Mouse (Mus musculus): ENCODE results near the gene Bmp8a. TPM values are rescaled to one million over a fixed set of nuclear protein-coding genes. Genes with fewer than 3 reads are reported as not detected.
"Not testable (repeated sequence)": the region's sequence is repeated elsewhere in the genome, so short reads cannot be mapped to it uniquely, and the experiment has no call there.

The Bmp8a gene
- polyA plus RNA-seq, 1 experiment from 2014 or later, result 0.20 TPM

DNA sequence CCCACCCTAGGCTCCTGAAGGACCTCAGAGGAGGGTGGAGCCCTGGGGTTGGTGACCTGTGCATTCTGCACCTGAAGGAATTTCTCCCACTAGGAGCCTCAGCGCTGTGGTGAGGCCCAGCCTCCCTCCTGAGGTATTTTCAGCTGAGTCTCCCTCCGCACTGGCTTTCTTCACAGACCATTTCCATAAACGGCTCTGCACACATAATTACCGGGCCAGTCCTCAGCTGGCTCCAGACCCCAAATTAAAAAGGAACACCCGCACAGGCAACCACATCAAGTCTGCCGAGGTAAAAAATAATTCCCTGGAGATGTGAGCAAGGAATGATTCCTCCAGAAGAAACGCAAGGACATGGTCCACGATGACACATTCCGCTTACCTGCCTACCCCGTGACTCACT, 7.8 kb downstream of the Bmp8a start:
- not testable (repeated sequence) for H3K27ac ChIP-seq (ENCODE audit: low read depth, low read length); H3K4me3 ChIP-seq (ENCODE audit: low read length); H3K36me3 ChIP-seq (ENCODE audit: control insufficient read depth, insufficient read depth, low read length); H3K9me3 ChIP-seq (ENCODE audit: control insufficient read depth, low read length); H3K27me3 ChIP-seq (ENCODE audit: control insufficient read depth, insufficient read depth, low read length); H3K9ac ChIP-seq (ENCODE audit: low read depth, low read length); H3K4me1 ChIP-seq (ENCODE audit: control insufficient read depth, insufficient read depth, low read length); H3K4me2 ChIP-seq (replicated peaks; ENCODE audit: low read depth, low read length)
- ATAC-seq (ENCODE audit: low FRiP score, low TSS enrichment), result 0 out of 2 replicates have a peak, but pooled peaks have one; percentile 36
- WGBS, result 75% methylated on average over 10 of the region's 10 CpGs

DNA sequence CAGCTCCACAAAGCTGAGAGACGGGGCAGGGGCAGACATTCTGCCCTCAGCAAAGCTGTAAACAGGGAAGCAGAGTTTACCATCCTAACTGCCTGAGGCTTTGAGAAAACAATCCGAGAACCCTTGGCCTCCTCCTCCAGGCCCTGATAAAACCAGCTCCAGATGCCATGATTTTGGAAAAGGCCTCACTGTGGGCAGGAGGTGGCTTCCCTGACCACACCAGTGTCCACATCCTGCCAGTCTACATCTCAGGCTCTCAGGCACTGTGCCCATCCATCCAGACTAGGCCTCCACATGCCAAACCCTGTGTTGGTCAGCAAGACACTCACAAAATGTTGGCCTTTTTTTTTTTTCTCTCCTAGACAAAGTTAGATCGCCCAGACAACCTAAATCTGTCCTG, 8.9 kb downstream of the Bmp8a start:
- ATAC-seq (ENCODE audit: low FRiP score, low TSS enrichment), result no peak
- no peak overlapping the region for H3K4me3 ChIP-seq (ENCODE audit: low read length)
- H3K36me3 ChIP-seq (ENCODE audit: control insufficient read depth, insufficient read depth, low read length), result no peaks in the 10 kb centered on the region
- no peak overlapping the region for H3K27ac ChIP-seq (ENCODE audit: low read depth, low read length)
- no peak overlapping the region for H3K4me2 ChIP-seq (replicated peaks; ENCODE audit: low read depth, low read length)
- no peaks in the 10 kb centered on the region for H3K4me1 ChIP-seq (ENCODE audit: control insufficient read depth, insufficient read depth, low read length)
- no peak overlapping the region for H3K9ac ChIP-seq (ENCODE audit: low read depth, low read length)
- WGBS, result 48% methylated on average over 3 of the region's 3 CpGs
- no peaks in the 10 kb centered on the region for H3K9me3 ChIP-seq (ENCODE audit: control insufficient read depth, low read length)
- H3K27me3 ChIP-seq (ENCODE audit: control insufficient read depth, insufficient read depth, low read length), result no peaks in the 10 kb centered on the region

DNA sequence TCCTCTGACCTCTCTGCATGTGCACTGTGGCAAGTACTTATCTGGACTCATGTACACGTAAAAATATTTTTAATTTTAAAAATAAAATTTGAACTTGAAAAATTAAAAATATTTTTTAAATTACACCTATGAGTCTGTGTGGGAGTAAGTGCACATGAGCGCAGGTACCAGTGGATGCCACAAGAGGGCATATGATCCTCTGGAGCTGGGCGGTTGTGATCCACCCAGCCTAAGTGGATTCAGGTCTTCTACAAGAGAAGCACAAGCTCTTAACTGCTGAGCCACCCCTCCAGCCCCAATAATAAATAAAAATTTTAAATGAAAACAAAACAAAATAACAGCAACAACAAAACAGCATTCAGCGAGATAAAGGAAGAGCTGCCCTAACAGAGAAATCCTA, 9.9 kb downstream of the Bmp8a start:
- no peak overlapping the region for H3K4me3 ChIP-seq (ENCODE audit: low read length)
- no peaks in the 10 kb centered on the region for H3K27me3 ChIP-seq (ENCODE audit: control insufficient read depth, insufficient read depth, low read length)
- no peaks in the 10 kb centered on the region for H3K9me3 ChIP-seq (ENCODE audit: control insufficient read depth, low read length)
- H3K4me1 ChIP-seq (ENCODE audit: control insufficient read depth, insufficient read depth, low read length), result no peaks in the 10 kb centered on the region
- H3K36me3 ChIP-seq (ENCODE audit: control insufficient read depth, insufficient read depth, low read length), result no peaks in the 10 kb centered on the region
- H3K9ac ChIP-seq (ENCODE audit: low read depth, low read length), result no peak overlapping the region
- H3K4me2 ChIP-seq (replicated peaks; ENCODE audit: low read depth, low read length), result no peak overlapping the region
- WGBS, result 96% methylated on average over 4 of the region's 4 CpGs
- no peak overlapping the region for H3K27ac ChIP-seq (ENCODE audit: low read depth, low read length)
- ATAC-seq (ENCODE audit: low FRiP score, low TSS enrichment), result no peak

DNA sequence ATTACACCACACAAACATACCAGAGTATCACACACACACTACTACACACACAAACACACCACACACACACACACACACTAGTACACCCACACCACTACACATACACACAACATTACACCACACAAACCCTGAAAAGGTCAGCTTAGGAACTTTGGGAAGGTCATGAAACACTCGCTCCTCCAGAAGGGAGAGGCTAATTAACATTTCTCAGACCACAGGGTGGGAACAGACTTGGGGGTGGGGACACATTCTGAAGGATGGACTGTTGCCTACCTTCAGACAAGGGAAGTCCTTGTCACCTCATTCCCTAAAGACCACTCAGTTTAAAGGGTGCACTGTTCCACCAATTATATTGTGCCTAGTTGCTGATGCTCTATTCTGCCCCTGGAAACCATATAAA, 11.1 kb downstream of the Bmp8a start:
- not testable (repeated sequence) for H3K4me3 ChIP-seq (ENCODE audit: low read length); H3K27me3 ChIP-seq (ENCODE audit: control insufficient read depth, insufficient read depth, low read length); H3K36me3 ChIP-seq (ENCODE audit: control insufficient read depth, insufficient read depth, low read length); H3K4me2 ChIP-seq (replicated peaks; ENCODE audit: low read depth, low read length); H3K9ac ChIP-seq (ENCODE audit: low read depth, low read length); ATAC-seq (ENCODE audit: low FRiP score, low TSS enrichment); H3K4me1 ChIP-seq (ENCODE audit: control insufficient read depth, insufficient read depth, low read length); H3K9me3 ChIP-seq (ENCODE audit: control insufficient read depth, low read length); H3K27ac ChIP-seq (ENCODE audit: low read depth, low read length)
- WGBS, result 67% methylated on average over 1 of the region's 1 CpGs

DNA sequence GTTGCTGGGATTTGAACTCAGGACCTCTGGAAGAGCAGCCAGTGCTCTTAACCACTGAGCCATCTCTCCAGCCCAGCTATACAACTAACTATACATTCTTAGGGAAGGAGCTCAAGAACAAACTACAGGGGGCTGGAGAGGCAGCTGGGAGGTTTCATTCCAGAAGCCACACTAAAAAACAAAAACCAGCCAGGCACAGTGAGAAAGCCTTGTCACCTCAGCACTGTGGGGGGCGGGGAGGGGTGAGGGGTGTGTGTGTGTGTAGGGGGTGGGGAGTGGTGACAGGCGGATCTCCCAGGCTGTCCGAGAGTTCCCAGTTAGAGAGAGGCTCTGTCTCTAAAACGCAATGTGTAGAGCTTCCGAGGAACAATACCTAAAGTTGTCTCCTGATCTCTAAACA, 11.7 kb downstream of the Bmp8a start:
- Histone ChIP-seq H3K4me2 (replicated peaks; ENCODE audit: low read depth, low read length) (no peak overlapping the region), H3K4me1 (ENCODE audit: control insufficient read depth, insufficient read depth, low read length) (no peaks in the 10 kb centered on the region), H3K27me3 (ENCODE audit: control insufficient read depth, insufficient read depth, low read length) (no peaks in the 10 kb centered on the region), H3K36me3 (ENCODE audit: control insufficient read depth, insufficient read depth, low read length) (no peaks in the 10 kb centered on the region), H3K4me3 (ENCODE audit: low read length) (no peak overlapping the region), H3K9me3 (ENCODE audit: control insufficient read depth, low read length) (no peaks in the 10 kb centered on the region), H3K27ac (ENCODE audit: low read depth, low read length) (no peak overlapping the region), H3K9ac (ENCODE audit: low read depth, low read length) (no peak overlapping the region)
- no peak for ATAC-seq (ENCODE audit: low FRiP score, low TSS enrichment)
- WGBS, result 73% methylated on average over 5 of the region's 5 CpGs

DNA sequence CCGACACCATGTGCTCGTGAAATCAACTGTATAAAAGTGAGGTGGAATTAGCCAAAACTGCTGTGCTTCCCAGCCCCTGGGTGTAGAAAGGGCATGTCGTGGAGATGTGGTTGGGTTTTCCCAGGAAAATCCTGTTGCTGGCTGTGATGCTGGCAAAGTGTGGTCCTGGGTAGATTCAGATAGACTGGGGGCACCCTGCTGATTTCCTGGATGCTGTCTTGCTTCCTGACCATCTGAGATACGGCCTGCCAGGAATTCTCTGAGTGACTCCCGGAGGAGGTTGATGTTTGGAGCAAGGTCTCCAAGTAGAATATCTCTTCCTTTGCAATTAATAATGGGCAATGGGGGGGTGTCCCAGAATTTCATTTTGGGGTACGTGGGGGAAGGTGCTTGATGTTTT, 14.1 kb downstream of the Bmp8a start:
- no peak for ATAC-seq (ENCODE audit: low FRiP score, low TSS enrichment)
- no peak overlapping the region for H3K9ac ChIP-seq (ENCODE audit: low read depth, low read length)
- H3K27me3 ChIP-seq (ENCODE audit: control insufficient read depth, insufficient read depth, low read length), result no peaks in the 10 kb centered on the region
- H3K4me1 ChIP-seq (ENCODE audit: control insufficient read depth, insufficient read depth, low read length), result no peaks in the 10 kb centered on the region
- no peaks in the 10 kb centered on the region for H3K36me3 ChIP-seq (ENCODE audit: control insufficient read depth, insufficient read depth, low read length)
- no peak overlapping the region for H3K4me2 ChIP-seq (replicated peaks; ENCODE audit: low read depth, low read length)
- H3K4me3 ChIP-seq (ENCODE audit: low read length), result no peak overlapping the region
- no peak overlapping the region for H3K27ac ChIP-seq (ENCODE audit: low read depth, low read length)
- 75% methylated on average over 6 of the region's 6 CpGs for WGBS
- H3K9me3 ChIP-seq (ENCODE audit: control insufficient read depth, low read length), result no peaks in the 10 kb centered on the region

DNA sequence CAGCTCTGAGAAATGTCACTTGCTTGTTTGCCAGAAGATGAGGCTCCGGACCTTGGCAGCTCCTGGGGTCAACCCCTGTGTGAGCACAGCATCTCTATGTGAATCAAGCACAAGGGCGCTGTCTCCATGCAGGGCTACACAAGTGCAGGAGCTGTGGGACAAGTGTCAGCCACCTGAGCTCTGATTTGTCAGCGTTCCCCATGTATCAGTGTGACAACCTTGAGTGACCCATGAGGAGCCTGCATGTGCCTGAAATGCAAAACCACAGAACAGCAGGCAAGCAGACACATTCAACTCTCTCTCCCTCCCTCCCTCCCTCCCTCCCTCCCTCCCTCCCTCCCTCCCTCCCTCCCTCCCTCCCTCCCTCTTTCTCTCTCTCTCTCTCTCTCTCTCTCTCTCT, 15.4 kb downstream of the Bmp8a start:
- Histone ChIP-seq H3K27ac (ENCODE audit: low read depth, low read length) (no peak overlapping the region), H3K27me3 (ENCODE audit: control insufficient read depth, insufficient read depth, low read length) (peaks cover 6% of the 10 kb centered on the region), H3K4me3 (ENCODE audit: low read length) (no peak overlapping the region), H3K4me2 (replicated peaks; ENCODE audit: low read depth, low read length) (no peak overlapping the region), H3K36me3 (ENCODE audit: control insufficient read depth, insufficient read depth, low read length) (no peaks in the 10 kb centered on the region), H3K4me1 (ENCODE audit: control insufficient read depth, insufficient read depth, low read length) (no peaks in the 10 kb centered on the region), H3K9ac (ENCODE audit: low read depth, low read length) (no peak overlapping the region), H3K9me3 (ENCODE audit: control insufficient read depth, low read length) (no peaks in the 10 kb centered on the region)
- no peak for ATAC-seq (ENCODE audit: low FRiP score, low TSS enrichment)
- WGBS, result 51% methylated on average over 3 of the region's 3 CpGs

DNA sequence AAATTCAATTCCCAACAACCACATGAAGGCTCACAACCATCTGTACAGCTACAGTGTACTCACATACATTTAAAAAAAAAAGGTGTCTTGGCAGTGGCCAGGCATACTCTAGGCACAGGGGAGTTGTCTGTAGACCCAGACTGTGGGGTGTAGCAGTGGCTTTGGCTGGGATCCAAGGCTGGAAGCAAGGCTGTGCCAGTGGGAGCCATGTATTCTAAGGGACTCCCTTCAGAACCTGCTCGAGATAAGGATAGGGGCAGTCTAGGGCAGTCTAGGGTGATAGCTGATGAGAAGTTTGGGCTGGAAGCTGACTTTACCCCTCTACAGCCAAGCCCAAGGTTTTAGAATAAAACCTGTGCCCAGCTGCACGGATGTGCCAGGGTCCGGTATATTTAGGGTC, 17.0 kb downstream of the Bmp8a start:
- H3K27ac ChIP-seq (ENCODE audit: low read depth, low read length), result no peak overlapping the region
- 80% methylated on average over 3 of the region's 3 CpGs for WGBS
- no peak overlapping the region for H3K4me3 ChIP-seq (ENCODE audit: low read length)
- peaks cover 6% of the 10 kb centered on the region for H3K27me3 ChIP-seq (ENCODE audit: control insufficient read depth, insufficient read depth, low read length)
- no peaks in the 10 kb centered on the region for H3K4me1 ChIP-seq (ENCODE audit: control insufficient read depth, insufficient read depth, low read length)
- H3K9me3 ChIP-seq (ENCODE audit: control insufficient read depth, low read length), result no peaks in the 10 kb centered on the region
- H3K4me2 ChIP-seq (replicated peaks; ENCODE audit: low read depth, low read length), result no peak overlapping the region
- no peak overlapping the region for H3K9ac ChIP-seq (ENCODE audit: low read depth, low read length)
- no peak for ATAC-seq (ENCODE audit: low FRiP score, low TSS enrichment)
- H3K36me3 ChIP-seq (ENCODE audit: control insufficient read depth, insufficient read depth, low read length), result no peaks in the 10 kb centered on the region

DNA sequence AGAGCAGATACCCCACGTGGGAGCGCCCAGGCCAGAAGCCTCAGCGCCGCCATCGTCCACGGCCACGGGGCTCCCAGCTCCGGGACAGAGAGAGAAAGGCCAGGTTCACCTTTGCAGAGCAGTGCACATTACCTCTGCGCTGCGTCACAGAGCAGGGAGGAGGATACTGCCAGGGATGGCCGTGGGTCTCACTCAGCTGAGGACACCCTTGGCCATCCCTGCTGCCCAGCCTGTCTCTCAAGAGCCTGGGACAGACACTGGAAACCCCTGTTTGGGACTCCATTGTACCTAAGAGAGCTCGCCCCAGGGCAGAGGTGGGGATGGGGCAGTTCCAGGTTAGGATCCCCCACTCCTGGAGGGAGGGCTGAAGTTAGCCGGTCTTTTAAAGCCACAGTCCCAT, 19.5 kb downstream of the Bmp8a start, which contains the start of gene Oxct2a:
Oxct2a (minus strand) TSS at position 101 of the 400 bp plus-strand sequence.
- H3K4me1 ChIP-seq (ENCODE audit: control insufficient read depth, insufficient read depth, low read length), result no peaks in the 10 kb centered on the region
- no peak within 1 kb of the TSS for H3K9ac ChIP-seq (ENCODE audit: low read depth, low read length)
- H3K27ac ChIP-seq (ENCODE audit: low read depth, low read length), result no peak within 1 kb of the TSS
- 21% methylated on average over 8 of the region's 13 CpGs for WGBS
- H3K4me3 ChIP-seq (ENCODE audit: low read length), result peak within 1 kb of the TSS; percentile 28
- H3K9me3 ChIP-seq (ENCODE audit: control insufficient read depth, low read length), result no peaks in the 10 kb centered on the region
- peaks cover 6% of the 10 kb centered on the region for H3K27me3 ChIP-seq (ENCODE audit: control insufficient read depth, insufficient read depth, low read length)
- ATAC-seq (ENCODE audit: low FRiP score, low TSS enrichment), result peak; percentile 28; the same call in 1 of the 2 replicates
- H3K36me3 ChIP-seq (ENCODE audit: control insufficient read depth, insufficient read depth, low read length), result no peaks in the 10 kb centered on the region
- peak within 1 kb of the TSS; percentile 41 for H3K4me2 ChIP-seq (replicated peaks; ENCODE audit: low read depth, low read length)

DNA sequence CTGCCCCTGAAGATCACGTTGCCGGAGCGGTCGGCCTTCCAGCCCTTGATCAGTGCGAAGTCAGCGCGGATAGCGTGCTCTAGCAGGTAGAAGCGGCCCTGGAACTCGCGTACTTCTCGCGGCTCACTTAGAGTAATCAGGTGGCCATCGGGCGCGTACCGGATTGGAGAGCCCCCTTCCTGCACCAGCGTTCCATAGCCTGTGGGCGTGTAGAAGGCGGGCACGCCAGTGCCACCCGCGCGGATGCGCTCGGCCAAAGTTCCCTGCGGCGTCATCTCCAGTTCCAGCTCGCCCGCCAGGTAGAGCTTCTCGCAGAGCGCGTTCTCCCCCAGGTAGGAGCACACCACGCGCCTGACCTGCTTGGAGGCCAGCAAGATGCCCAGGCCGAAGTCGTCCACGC, 20.1 kb downstream of the Bmp8a start:
- H3K4me2 ChIP-seq (replicated peaks; ENCODE audit: low read depth, low read length), result peak overlapping the region; percentile 41
- not testable (repeated sequence) for H3K4me1 ChIP-seq (ENCODE audit: control insufficient read depth, insufficient read depth, low read length); H3K27me3 ChIP-seq (ENCODE audit: control insufficient read depth, insufficient read depth, low read length); H3K9me3 ChIP-seq (ENCODE audit: control insufficient read depth, low read length); H3K9ac ChIP-seq (ENCODE audit: low read depth, low read length); H3K36me3 ChIP-seq (ENCODE audit: control insufficient read depth, insufficient read depth, low read length); H3K27ac ChIP-seq (ENCODE audit: low read depth, low read length)
- ATAC-seq (ENCODE audit: low FRiP score, low TSS enrichment), result peak; percentile 21; the same call in 1 of the 2 replicates
- 7% methylated on average over 18 of the region's 38 CpGs for WGBS
- peak overlapping the region; percentile 28; the same call in 1 of the 2 replicates for H3K4me3 ChIP-seq (ENCODE audit: low read length)
